Mouse (Mus musculus): Measurements from ENCODE around the gene Col18a1. TPM values are rescaled to one million over a fixed set of nuclear protein-coding genes. Genes with fewer than 3 reads are reported as not detected.

Gene Col18a1
- polyA plus RNA-seq, 1 experiment from 2014 or later = 122 TPM

GRCm38 (mm10) chr10:77035487-77035886, 130.9 kb downstream of the Col18a1 start:
- 77% methylated on average over 6 of the region's 6 CpGs for whole genome bisulfite sequencing
- H3K27ac ChIP-seq = no peak overlapping the region
- no peak for ATAC-seq (ENCODE audit: insufficient number of reproducible peaks, insufficient read depth, low FRiP score, low TSS enrichment)
- peaks cover 27% of the 10 kb centered on the region for H3K36me3 ChIP-seq
- H3K27me3 ChIP-seq = 0 out of 2 replicates have a peak, but pooled peaks cover 4% of the 10 kb centered on the region
- no peak overlapping the region for H3K4me2 ChIP-seq (replicated peaks)
- H3K9ac ChIP-seq = no peak overlapping the region
- no peaks in the 10 kb centered on the region for H3K9me3 ChIP-seq
- H3K4me3 ChIP-seq = no peak overlapping the region
- peaks cover 18% of the 10 kb centered on the region for H3K4me1 ChIP-seq

GRCm38 (mm10) chr10:77033323-77034025, 132.9 kb downstream of the Col18a1 start:
- Histone ChIP-seq H3K9ac (peak overlapping the region; percentile 64), H3K4me2 (replicated peaks) (peak overlapping the region; percentile 91), H3K4me3 (peak overlapping the region; percentile 59), H3K4me1 (peaks cover 18% of the 10 kb centered on the region), H3K36me3 (peaks cover 7% of the 10 kb centered on the region; the same call in 1 of the 2 replicates), H3K9me3 (no peaks in the 10 kb centered on the region), H3K27ac (no peak overlapping the region), H3K27me3 (0 out of 2 replicates have a peak, but pooled peaks cover 4% of the 10 kb centered on the region)
- peak; percentile 67 for ATAC-seq (ENCODE audit: insufficient number of reproducible peaks, insufficient read depth, low FRiP score, low TSS enrichment)
- under 1% methylated on average over 30 of the region's 30 CpGs for WGBS

GRCm38 (mm10) chr10:77032591-77033322, 133.6 kb downstream of the Col18a1 start:
- peak overlapping the region; percentile 70 for H3K9ac ChIP-seq
- H3K27ac ChIP-seq = peak overlapping the region; percentile 42; the same call in 1 of the 2 replicates
- peak overlapping the region; percentile 59 for H3K4me3 ChIP-seq
- H3K36me3 ChIP-seq = peaks cover 6% of the 10 kb centered on the region; the same call in 1 of the 2 replicates
- peak; percentile 88 for ATAC-seq (ENCODE audit: insufficient number of reproducible peaks, insufficient read depth, low FRiP score, low TSS enrichment)
- WGBS = under 1% methylated on average over 49 of the region's 49 CpGs
- peaks cover 18% of the 10 kb centered on the region for H3K4me1 ChIP-seq
- peak overlapping the region; percentile 91 for H3K4me2 ChIP-seq (replicated peaks)
- H3K27me3 ChIP-seq = 0 out of 2 replicates have a peak, but pooled peaks cover 4% of the 10 kb centered on the region
- no peaks in the 10 kb centered on the region for H3K9me3 ChIP-seq

- peaks cover 18% of the 10 kb centered on the region for H3K4me1 ChIP-seq
- peak within 1 kb of the TSS; percentile 91 for H3K4me2 ChIP-seq (replicated peaks)
- H3K9me3 ChIP-seq = no peaks in the 10 kb centered on the region
- ATAC-seq (ENCODE audit: insufficient number of reproducible peaks, insufficient read depth, low FRiP score, low TSS enrichment) = no peak
- peak within 1 kb of the TSS; percentile 59 for H3K4me3 ChIP-seq
- peak within 1 kb of the TSS; percentile 42; the same call in 1 of the 2 replicates for H3K27ac ChIP-seq
- WGBS = 36% methylated on average over 13 of the region's 13 CpGs
- H3K27me3 ChIP-seq = 0 out of 2 replicates have a peak, but pooled peaks cover 4% of the 10 kb centered on the region
- H3K9ac ChIP-seq = peak within 1 kb of the TSS; percentile 70
- peaks cover under 1% of the 10 kb centered on the region; the same call in 1 of the 2 replicates for H3K36me3 ChIP-seq
These were observed 134.5 kb downstream of the Col18a1 start, which contains the start of gene Slc19a1 for GRCm38 (mm10) chr10:77031768-77032375. TSS of gene Slc19a1 (plus strand) at chr10:77032241.

- no peak for ATAC-seq (ENCODE audit: insufficient number of reproducible peaks, insufficient read depth, low FRiP score, low TSS enrichment)
- Histone ChIP-seq H3K27ac (no peak overlapping the region), H3K4me2 (replicated peaks) (no peak overlapping the region), H3K9me3 (no peaks in the 10 kb centered on the region), H3K4me1 (peaks cover 18% of the 10 kb centered on the region), H3K36me3 (no peaks in the 10 kb centered on the region), H3K9ac (no peak overlapping the region), H3K27me3 (0 out of 2 replicates have a peak, but pooled peaks cover 4% of the 10 kb centered on the region), H3K4me3 (no peak overlapping the region)
- 88% methylated on average over 5 of the region's 5 CpGs for WGBS
These were observed 135.7 kb downstream of the Col18a1 start for GRCm38 (mm10) chr10:77030666-77031065.

- 91% methylated on average over 4 of the region's 4 CpGs for WGBS
- Histone ChIP-seq H3K4me3 (no peak overlapping the region), H3K36me3 (no peaks in the 10 kb centered on the region), H3K4me2 (replicated peaks) (no peak overlapping the region), H3K27ac (no peak overlapping the region), H3K4me1 (peaks cover 12% of the 10 kb centered on the region), H3K9ac (no peak overlapping the region), H3K27me3 (0 out of 2 replicates have a peak, but pooled peaks cover 4% of the 10 kb centered on the region), H3K9me3 (no peaks in the 10 kb centered on the region)
- ATAC-seq (ENCODE audit: insufficient number of reproducible peaks, insufficient read depth, low FRiP score, low TSS enrichment) = no peak
These were observed 136.6 kb downstream of the Col18a1 start for GRCm38 (mm10) chr10:77029761-77030160.

- H3K4me1 ChIP-seq = peaks cover 3% of the 10 kb centered on the region
- 0 out of 2 replicates have a peak, but pooled peaks cover 4% of the 10 kb centered on the region for H3K27me3 ChIP-seq
- no peaks in the 10 kb centered on the region for H3K9me3 ChIP-seq
- no peaks in the 10 kb centered on the region for H3K36me3 ChIP-seq
- H3K27ac ChIP-seq = no peak overlapping the region
- WGBS = 76% methylated on average over 6 of the region's 6 CpGs
- no peak for ATAC-seq (ENCODE audit: insufficient number of reproducible peaks, insufficient read depth, low FRiP score, low TSS enrichment)
- no peak overlapping the region for H3K4me3 ChIP-seq
- no peak overlapping the region for H3K4me2 ChIP-seq (replicated peaks)
- H3K9ac ChIP-seq = no peak overlapping the region
These were observed 137.5 kb downstream of the Col18a1 start for GRCm38 (mm10) chr10:77028782-77029296.

- no peak overlapping the region for H3K4me3 ChIP-seq
- H3K9me3 ChIP-seq = no peaks in the 10 kb centered on the region
- WGBS = 72% methylated on average over 3 of the region's 3 CpGs
- no peaks in the 10 kb centered on the region for H3K36me3 ChIP-seq
- H3K27ac ChIP-seq = no peak overlapping the region
- no peaks in the 10 kb centered on the region for H3K4me1 ChIP-seq
- no peak for ATAC-seq (ENCODE audit: insufficient number of reproducible peaks, insufficient read depth, low FRiP score, low TSS enrichment)
- no peak overlapping the region for H3K4me2 ChIP-seq (replicated peaks)
- no peak overlapping the region for H3K9ac ChIP-seq
- H3K27me3 ChIP-seq = 0 out of 2 replicates have a peak, but pooled peaks cover 6% of the 10 kb centered on the region
These were observed 139.4 kb downstream of the Col18a1 start for GRCm38 (mm10) chr10:77026944-77027343.

GRCm38 (mm10) chr10:77024231-77024630, 142.1 kb downstream of the Col18a1 start:
- no peak overlapping the region for H3K9ac ChIP-seq
- no peaks in the 10 kb centered on the region for H3K9me3 ChIP-seq
- H3K27ac ChIP-seq = no peak overlapping the region
- no peak overlapping the region for H3K4me3 ChIP-seq
- 78% methylated on average over 5 of the region's 5 CpGs for WGBS
- H3K36me3 ChIP-seq = no peaks in the 10 kb centered on the region
- no peak for ATAC-seq (ENCODE audit: insufficient number of reproducible peaks, insufficient read depth, low FRiP score, low TSS enrichment)
- H3K4me1 ChIP-seq = no peaks in the 10 kb centered on the region
- no peak overlapping the region for H3K4me2 ChIP-seq (replicated peaks)
- 0 out of 2 replicates have a peak, but pooled peaks cover 2% of the 10 kb centered on the region for H3K27me3 ChIP-seq

GRCm38 (mm10) chr10:77022301-77023130, 143.8 kb downstream of the Col18a1 start:
- no peaks in the 10 kb centered on the region for H3K36me3 ChIP-seq
- 0 out of 2 replicates have a peak, but pooled peaks cover 2% of the 10 kb centered on the region for H3K27me3 ChIP-seq
- no peak overlapping the region for H3K27ac ChIP-seq
- no peak overlapping the region for H3K9ac ChIP-seq
- no peak overlapping the region for H3K4me3 ChIP-seq
- no peaks in the 10 kb centered on the region for H3K4me1 ChIP-seq
- H3K9me3 ChIP-seq = no peaks in the 10 kb centered on the region
- no peak for ATAC-seq (ENCODE audit: insufficient number of reproducible peaks, insufficient read depth, low FRiP score, low TSS enrichment)
- H3K4me2 ChIP-seq (replicated peaks) = no peak overlapping the region
- WGBS = 80% methylated on average over 13 of the region's 13 CpGs

All from embryonic facial prominence, embryonic 12.5 days (tissue).